Mouse (Mus musculus) inflammation-experienced regulatory T-cells, adult 6 months (primary cell): ENCODE data around the gene Clec12a. TPM values are rescaled to one million over a fixed set of nuclear protein-coding genes. Genes with fewer than 3 reads are reported as not detected.
"Not testable (repeated sequence)": the region's sequence is repeated elsewhere in the genome, so short reads cannot be mapped to it uniquely, and the experiment has no call there.

Experiments
- ATAC-seq: one replicate; pipeline ENCODE4 v1.8.0; 2017
- polyA plus RNA-seq, 3 experiments: library from polyadenylated mRNA; unstranded; fragments of 100-300 nt; shearing (Covaris generic); gene quantifications; one replicate each; pipeline ENCODE4 v1.2.1; 2017

Clec12a gene
- polyA plus RNA-seq: 1 to 10 TPM in 1 of 3 experiments, not detected in 2; 2.0 TPM

DNA sequence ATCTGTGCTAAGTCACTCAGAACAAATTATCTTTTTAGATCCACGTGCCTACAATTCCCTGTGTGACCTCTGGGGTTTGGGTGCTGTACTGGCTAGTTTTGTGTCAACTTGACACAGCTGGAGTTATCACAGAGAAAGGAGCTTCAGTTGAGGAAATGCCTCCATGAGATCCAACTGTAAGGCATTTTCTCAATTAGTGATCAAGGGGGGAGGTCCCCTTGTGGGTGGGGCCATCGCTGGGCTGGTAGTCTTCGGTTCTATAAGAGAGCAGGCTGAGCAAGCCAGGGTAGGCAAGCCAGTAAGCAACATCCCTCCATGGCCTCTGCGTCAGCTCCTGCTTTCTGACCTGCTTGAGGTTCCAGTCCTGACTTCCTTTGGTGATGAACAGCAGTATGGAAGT is at the start of gene Clec12a:
TSS of gene Clec12a (plus strand) at position 301 of the 400 bp plus-strand sequence.
- ATAC-seq: not testable (repeated sequence)

DNA sequence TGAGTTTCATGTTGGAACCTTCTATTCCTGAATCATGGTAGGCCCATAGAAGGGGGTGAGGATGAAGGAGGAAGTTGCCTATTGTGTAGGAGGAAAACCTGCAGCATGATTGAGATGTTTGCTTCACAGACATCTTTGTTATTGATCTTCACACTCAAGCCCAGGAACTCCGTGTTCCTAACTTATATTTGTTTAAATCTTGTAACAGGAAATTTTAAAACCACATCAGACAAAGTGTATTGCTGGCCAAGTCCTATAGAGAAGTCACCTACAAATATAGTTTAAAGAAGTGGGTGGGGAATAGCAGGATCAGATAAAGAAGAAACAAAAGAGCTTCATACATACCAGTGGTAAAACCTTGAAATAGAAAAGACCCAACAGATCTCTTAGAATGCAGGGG is 38.3 kb upstream of the Clec12a start:
- peak; percentile 68 for ATAC-seq

DNA sequence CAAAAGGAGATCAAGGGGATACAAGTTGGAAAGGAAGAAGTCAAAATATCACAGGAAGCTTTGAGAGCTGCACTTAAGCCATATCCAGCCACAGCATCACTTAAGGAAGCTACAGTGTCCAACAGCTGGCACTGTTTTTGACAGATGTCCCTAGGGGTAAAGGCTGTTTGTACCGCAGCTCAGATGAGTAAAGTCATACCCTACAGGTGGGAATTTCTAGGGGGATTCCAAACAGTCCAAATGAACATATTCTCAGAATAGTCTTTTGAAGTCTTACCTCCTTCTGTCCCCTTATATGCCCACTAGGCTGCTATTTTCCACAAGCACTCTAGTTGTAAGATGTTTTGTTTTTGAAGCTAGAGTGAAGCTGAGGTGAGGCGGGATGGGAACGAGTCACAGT is 30.0 kb upstream of the Clec12a start:
- ATAC-seq: peak; percentile 19

DNA sequence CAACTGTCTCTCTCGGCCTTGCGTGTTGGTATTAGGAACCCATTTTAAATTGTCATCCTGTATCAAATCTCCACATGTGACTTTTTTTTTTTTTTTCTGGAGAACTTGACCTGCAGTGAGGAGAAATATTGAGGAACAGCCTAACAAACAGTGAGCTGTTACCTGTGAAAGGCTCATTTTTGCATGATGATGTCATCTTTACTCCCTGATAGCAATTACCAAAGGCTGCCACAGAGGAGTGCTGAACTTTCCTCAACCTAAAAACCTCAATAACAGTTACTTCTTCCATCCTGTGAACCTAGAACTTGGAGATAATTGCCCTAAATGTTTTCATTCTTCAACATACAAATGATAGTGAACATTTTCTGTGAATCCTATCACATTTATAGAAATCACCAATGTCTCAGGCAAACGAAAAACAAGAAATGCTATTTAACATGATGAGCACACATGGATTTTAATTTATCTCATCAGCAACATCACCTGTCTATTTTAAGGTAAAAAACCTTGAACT is 27.8 kb upstream of the Clec12a start:
- no peak for ATAC-seq

DNA sequence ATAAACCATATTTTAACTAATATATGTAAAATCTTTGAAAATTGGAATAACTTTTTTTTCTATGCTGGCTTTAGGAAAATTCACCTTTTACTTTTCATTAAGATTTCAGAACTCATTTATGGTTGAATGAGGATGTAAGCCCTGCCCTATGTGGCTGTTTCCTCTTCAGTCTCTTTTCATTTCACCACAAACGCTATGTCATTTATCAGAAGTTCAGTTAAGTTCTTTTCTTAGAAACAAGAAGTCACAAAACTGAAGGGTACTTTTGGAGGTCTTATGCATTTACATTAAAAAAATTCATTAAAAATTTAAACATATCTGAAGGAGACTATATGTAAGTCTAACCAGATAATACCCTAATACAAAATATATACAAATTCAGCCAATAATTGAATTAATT is 26.8 kb upstream of the Clec12a start:
- ATAC-seq: no peak

DNA sequence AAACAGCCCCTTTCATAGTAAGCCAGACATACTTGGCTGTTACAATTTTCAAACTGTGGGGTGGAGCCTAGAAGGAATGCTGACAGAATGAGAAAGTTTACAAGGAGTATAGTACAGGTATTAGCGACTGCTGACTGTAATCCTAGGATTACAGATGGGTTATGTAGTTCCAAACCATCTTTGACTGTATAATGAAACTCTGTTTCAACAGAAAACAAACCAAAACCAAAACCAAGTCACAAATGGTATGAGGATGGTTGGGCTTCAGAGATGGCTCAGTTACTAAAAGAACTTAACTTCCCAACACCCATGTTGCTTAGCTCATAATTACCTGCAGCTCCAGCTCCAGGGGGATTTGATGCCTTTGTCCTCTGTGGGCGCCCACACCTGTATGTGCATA is 26.0 kb upstream of the Clec12a start:
- ATAC-seq: peak; percentile 41

DNA sequence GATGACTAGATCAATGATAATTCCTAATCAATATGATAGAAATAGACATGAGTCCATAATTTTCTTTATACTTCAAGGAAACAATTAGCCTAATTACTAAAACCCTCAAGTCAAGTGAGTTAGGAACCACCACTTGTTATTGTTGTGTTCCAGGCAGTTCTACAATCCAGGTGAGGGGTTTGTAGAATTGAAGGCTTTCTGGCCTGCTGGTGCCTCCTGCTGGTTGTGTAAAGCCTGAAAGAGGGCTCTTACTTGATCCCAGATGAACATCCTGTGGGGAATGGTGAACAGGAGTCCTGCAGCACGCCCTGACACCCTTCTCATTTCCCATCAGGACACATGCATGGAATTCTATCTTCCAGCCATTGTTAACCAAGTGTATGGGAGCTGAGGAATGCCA is 24.1 kb upstream of the Clec12a start:
- ATAC-seq: peak; percentile 45

DNA sequence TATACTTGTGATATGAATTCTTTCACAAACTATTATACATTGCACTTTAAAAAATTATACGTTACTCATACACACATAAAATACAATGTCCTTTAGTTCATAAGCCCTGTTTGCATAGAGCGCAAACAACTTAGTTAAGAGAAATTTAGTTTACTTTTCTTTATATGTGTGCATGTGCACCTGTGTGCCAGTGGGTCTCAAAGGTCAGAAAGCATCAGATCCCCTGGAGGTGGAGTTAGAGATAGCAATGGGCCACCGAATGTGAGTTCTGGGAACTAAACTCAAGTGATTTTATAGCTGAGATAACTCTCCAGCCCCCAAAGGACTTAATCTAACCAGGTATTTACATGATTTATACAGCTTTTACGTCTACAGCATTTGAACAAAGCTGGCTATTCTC is 23.2 kb upstream of the Clec12a start:
- ATAC-seq: no peak

DNA sequence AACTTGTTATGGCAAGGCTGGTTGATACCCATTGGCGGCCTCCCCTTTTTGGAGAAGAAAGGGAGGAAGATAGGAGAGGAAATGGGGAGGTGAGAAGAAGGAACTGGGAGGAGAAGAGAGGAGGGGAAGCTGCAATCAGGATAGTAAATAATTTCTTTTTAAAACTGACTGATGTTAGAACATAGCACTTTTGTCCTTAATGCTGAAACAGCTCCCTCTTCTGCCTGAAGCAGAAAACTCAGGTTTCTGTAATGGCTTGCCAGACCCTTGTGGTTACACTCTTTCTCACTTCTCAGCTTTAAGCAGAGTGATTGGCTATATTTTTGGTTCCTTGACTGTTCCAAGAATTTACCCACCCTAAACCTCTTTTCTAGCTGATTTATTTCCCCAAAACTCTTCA is 16.5 kb upstream of the Clec12a start:
- ATAC-seq: peak; percentile 52

DNA sequence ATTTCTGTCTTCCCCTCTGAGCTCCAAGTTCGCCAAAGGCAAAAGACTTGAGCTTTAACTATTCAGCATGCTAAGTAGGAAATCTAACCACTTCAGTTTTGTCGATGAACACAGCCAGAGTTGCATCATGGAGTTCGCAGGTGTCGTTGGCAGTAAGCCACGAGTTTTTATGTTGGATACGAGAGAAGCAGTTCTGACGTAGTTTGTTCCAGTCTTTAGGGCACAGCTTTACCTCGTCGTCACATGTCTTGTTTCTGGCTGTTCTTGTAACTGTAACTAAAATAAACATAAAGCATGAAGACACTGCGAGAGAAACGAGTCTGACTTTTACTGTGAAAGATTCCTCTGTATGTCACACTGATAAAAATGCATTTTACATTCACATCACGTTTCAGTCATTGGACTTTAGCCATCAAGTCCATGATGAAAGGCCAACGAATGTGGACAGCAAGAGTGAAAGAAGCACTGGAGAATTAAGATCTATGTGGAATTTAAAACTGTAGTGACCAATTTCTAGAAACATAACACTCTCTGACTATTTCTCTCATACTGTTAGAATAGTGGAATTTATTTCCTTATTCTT is 15.8 kb upstream of the Clec12a start:
- ATAC-seq: no peak

DNA sequence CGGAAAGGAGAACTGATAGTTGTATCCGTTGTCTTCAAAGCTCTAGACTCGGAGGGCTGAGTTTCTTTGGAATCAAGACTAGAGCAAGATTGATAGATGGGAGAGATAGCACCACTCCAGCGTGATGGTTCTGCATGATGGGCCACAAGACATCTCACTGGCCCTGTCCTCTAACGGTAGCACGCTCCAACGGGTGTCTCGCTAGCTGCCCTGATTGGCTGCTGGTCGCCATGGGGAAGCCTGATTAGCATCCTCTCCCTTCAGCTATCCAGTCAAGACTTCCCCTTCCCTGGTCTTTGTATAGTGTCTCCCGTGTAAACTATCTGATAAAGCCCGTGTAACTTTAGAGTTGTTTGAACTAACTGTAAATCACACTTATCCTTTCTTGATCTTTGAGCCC is 10.9 kb upstream of the Clec12a start, which contains the start of gene 4922502D21Rik:
TSS of gene 4922502D21Rik (minus strand) at position 187 of the 400 bp plus-strand sequence.
- no peak for ATAC-seq

DNA sequence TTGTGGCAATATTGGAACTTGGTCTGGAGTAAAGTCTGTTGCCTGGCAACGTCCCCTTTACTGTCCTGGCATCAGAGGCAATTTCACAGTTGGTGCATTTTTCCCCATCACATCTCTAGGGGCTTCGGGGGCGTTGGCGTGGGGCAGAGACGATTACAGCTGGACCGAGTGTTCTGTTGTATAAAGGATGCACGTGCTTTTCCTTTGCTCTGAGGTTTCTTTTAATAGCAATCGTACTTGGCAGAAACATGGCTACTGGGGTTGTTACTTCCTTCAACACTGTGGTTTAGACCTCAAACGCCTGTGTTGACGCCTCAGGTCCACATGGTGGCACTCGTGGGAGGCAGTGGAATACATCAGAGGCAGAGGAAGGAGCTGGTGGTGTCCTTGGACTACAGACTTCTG is 8.8 kb upstream of the Clec12a start:
- peak; percentile 99 for ATAC-seq

DNA sequence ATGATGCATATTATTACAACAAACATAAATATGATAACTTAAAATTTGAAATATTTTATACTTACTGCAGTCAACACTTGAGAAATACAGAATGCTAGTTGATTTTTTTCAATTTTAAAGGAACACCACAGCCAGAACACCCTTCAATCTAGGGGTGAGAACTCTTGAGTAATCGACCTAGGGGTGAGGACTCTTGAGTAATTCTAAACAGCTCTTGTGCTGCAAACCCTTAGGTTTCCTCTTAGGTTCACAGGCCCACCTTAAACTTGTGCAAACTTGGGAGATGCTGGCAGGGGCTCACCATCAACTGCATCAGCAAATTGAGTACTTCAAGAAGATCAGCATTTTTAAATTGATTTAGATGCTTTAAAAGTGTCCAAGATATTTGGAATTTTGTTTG is 4.7 kb upstream of the Clec12a start:
- ATAC-seq: no peak

DNA sequence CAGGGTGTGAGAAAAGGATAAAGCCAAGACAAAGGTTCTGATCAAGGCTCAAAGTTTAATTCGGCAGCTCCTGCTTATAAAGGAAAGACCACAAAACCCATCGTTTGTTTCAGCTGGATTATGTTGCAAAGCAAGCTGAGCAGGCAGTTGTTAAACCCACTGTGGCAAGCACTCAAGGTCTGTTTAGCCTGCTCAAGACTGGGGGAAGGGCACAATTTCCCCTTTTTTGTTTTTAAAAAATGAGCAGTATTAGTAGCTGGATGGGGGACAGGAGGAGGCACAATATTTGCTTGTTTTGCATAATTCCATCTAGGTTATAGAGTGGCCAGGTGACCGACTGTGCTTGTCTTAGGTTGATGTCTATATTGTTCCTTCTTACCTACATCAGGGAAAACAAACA is 1.9 kb downstream of the Clec12a start:
- ATAC-seq: no peak

DNA sequence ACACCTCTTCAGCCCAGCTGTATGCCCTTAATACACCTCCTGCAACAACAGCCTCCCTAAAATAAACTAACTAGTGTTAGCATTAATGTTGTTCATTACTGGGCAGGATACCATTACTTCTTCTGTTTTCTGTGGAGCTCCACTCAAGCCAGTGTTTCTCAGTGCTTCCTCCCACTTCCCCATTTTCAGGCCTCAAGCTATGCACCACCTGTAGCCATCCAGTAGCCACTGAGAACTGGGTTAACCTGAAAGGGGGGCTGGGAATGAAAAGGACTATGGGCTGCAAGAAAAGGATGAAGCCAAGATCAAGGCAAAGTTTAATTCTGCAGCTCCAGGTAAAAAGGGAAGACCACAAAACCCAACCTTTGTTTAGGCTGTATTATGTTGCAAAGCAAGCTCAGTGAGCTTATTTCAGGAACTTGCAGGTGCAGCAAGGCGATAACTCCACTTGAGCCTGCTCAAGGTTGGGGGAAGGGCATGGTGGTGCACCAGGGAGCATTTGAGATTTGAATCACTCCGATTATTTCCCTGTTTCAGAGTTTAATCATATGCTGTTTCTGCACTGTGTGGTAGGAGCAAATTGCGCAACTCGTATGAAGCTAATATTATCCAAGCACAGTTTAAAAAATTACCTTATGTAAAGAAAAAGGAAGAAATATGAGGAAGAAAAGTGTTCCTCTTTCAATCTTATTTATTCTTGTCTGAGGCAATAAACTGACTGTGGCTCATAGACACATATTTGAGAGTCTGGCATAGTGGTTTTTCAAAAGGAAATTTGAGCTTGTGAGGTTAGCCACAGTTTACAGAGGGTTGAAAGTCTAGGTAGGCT is 7.2 kb downstream of the Clec12a start:
- ATAC-seq: no peak

DNA sequence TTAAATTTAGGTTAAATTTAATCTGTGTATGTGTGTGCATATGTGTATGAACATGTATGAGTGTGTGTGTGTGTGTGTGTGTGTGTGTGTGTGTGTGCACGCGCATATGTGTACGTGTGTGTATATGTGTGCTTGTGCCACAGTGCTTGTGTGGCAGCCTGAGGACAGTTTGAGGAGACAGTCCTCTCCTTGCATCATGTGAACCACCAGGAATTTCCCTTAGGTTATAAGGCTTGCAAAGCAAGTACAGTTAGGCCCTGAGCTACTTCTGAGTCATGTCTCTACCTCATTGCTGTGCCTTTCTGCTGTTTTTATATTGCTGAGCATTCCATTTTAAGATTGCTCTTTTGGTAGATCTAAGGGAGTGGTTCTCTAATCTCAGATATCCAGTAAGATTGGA is 8.6 kb downstream of the Clec12a start:
- ATAC-seq: no peak

DNA sequence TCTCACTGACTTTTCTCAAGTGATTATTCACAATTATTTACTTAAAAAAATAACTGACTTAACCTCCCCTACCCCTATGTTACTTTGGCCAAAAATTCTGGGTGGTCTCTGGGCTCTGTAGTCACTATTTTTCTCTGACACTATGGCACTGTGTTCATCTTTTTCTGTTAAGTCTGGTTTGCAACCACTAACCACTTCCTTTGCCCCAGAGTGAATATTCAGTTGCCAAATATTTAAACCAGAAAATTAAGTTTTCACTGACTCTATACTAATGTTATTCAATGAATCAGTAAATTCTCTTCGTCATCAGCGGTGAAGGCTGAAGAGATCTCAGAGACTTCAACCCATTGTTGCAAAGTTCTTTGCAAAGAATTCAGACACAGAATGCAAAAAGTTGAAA is 13.3 kb downstream of the Clec12a start:
- ATAC-seq: no peak

DNA sequence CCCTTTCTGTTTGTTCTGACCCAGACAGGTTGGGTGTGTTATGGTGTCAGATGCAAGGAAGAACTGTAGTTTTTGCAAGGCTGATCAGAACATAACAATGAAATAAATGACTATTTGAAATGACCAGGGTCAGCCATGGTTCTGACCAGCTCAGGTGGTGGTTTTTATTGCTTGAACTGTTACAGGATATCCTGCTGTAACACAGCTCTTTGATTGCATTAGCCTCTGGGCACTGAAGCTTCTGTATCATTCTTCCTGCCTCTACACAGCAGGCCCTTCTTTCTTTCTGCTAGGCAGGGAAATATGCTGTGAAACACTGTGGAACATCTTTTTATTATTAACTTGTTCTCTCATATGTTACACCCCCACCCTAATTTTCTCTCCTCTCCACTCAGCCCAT is 13.9 kb downstream of the Clec12a start:
- no peak for ATAC-seq

DNA sequence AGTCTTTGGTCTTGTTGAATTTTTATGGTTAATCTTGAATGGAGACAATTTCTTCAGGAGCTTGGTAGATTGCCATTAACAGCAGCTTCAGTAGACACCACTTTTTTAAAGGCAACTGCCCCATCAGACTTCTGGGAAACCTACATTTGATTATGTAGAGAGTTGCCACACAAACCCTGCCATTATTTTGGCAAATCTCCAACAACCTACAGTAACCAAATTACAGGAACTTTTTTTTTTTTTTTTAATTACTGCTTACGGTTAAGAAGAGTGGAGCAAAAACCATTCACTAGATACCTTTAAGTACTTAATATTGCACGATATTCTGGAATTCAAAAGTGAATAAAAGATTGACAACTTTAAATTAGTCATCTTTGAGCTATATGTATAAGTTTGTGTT is 17.0 kb downstream of the Clec12a start:
- no peak for ATAC-seq

DNA sequence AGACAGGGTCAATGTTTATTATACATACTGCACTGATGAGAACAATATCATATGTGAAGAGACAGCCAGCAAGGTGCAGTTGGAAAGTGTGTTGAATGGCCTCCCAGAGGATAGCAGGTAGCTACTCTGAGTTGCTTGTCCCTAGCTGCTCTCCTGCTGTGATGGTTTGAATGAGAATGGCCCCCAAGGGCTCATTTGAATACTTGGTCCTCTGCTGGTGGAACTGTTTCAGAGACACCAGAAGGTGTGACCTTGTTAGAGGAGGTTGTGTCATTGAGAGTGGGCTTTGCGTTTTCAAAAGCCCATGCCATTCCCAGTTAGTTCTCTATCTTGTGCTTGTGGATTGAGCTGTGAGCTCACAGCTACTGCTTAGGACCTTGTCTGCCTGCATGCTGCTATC is 21.5 kb downstream of the Clec12a start:
- no peak for ATAC-seq

DNA sequence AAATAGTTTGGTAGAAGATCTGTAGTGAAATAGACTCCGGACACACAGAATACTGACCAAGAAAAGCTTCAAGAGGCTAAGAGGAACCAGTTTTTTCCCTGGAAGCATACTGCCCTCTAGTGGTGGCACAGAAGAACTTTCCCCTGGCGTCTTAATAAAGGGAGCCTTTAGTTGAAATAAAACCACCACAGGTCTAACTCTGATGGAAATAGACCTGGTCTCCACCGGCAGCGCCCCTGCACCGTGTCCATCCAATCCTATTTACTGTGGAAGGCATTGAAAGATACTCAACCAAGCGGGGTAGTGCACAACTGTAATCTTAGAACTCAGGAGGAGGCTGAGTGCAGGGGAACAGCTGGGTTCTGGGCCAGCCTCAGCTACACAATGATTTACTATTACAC is 23.5 kb downstream of the Clec12a start:
- peak; percentile 65 for ATAC-seq

DNA sequence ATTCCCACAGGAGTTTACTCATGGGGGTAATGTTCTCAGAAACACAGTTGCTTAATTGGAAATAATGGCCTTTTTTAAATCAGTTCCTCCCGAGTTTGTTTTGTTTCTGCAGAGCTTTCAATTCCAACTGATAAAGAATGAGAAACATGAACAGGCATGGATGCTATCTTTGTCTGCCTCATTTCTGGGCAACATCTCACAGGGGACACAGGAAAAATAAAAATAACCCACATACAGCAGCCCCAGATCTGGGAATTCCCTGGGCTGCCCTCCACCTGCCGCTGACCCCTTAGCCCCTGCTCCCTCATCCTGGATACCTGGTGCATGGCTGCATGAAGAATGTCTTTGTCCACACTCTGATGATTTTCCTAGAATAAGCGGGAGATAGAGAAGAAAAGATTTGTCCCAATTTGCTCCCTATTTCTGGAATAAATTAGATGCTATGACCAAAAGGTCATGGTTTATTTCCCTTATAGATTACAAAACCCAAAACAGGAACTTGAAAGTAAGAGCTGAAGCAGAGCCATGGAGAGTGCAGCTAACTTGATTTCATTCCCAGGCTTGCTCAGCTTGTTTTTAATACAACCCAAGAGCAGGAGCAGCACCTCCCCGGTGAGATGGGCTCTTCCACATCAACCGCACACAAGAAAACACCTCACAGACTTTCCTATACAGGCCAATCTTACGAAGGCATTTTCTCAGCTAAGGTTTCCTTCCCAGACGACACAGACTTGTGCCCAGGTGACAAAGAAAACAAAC is 27.1 kb downstream of the Clec12a start:
- no peak for ATAC-seq

DNA sequence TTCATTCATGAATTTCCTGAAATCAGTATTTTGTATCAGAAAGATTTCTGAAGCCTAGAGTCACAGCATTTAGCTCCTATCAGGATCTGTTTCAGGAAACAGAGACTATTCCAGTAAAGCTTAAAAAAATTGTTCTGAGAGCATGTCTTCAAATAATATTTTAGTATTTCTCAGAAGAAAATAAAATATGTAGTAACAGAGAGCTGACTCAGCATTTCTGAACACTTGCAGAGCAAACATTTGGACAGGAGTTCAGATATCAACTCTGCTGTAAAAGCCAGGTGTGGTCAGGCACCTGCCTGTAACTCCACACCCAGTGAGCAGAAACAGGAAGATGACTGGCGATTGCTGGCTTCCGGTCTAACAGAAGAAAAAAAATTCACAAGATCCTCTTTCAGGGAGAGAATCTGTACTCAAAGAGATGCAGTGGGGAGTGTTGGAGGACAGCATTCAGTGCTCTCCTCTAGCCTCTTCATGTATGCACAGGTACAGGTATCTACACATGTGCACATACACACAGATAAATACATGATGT is 32.5 kb downstream of the Clec12a start:
- ATAC-seq: no peak
